ENCODE assay signal across 7 mouse cellular contexts in the genomic region with DNA sequence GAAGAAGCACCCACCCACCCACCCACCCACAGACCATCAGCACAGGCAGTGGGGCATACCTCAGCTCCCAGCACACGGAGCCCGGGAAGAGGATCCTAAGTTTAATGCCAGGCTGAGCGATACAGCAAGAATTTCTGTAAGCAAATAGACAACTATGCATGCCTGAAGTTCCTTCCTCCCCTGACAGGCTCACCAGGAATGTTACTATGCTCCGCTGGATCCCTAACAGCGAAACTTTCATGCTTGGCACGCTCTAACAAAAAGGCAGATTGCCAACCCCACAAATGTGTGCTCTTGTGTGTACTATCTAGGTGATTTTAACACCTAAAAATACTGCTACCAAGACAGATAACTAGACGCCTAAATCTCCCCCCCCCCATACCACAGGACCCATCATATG. TPM values are rescaled to one million over a fixed set of nuclear protein-coding genes. Genes with fewer than 3 reads are reported as not detected.
A peak's percentile ranks its signal among the peaks of the same experiment; 100 is the strongest.
DNase-seq lines count a peak whose midpoint lies in the region; ATAC-seq and TF ChIP-seq lines count a peak whose summit lies in the region.

No protein-coding gene starts in this region.

- no peak for ATAC-seq in forebrain, embryonic 14.5 days
- no peak for ATAC-seq in limb, embryonic 13.5 days (ENCODE audit: low FRiP score, low read depth)

- no peak overlapping the region for H3K4me3 ChIP-seq in testis, adult 2 months (ENCODE audit: control insufficient read depth, low read depth, low read length)
- H3K4me3 ChIP-seq in forebrain, embryonic 14.5 days (ENCODE audit: low read depth, low read length): peak overlapping the region; percentile 98; the same call in 1 of the 2 replicates
- H3K4me3 ChIP-seq in limb, embryonic 13.5 days: peak overlapping the region; percentile 96

- H3K36me3 ChIP-seq in testis, adult 2 months (ENCODE audit: control insufficient read depth, insufficient read depth, low read length): no peaks in the 10 kb centered on the region
- H3K36me3 ChIP-seq in forebrain, embryonic 14.5 days (ENCODE audit: control insufficient read depth, insufficient read depth, low read length): peaks cover 31% of the 10 kb centered on the region
- H3K36me3 ChIP-seq in limb, embryonic 13.5 days: peaks cover 30% of the 10 kb centered on the region

- H3K9me3 ChIP-seq in forebrain, embryonic 14.5 days (replicated peaks; ENCODE audit: control insufficient read depth, low read length): no peaks in the 10 kb centered on the region
- H3K9me3 ChIP-seq in limb, embryonic 13.5 days: no peaks in the 10 kb centered on the region

- no peak for TF ChIP-seq CTCF in testis, adult 2 months (IDR thresholded peaks at IDR 0.05; ENCODE audit: control insufficient read depth, insufficient read depth, insufficient replicate concordance, low read depth, low read length)

- no peak for TF ChIP-seq POLR2A in testis, adult 2 months (IDR thresholded peaks at IDR 0.05; ENCODE audit: control insufficient read depth, low read depth, low read length)

- no peaks in the 10 kb centered on the region for H3K27me3 ChIP-seq in testis, adult 2 months (ENCODE audit: control insufficient read depth, insufficient read depth, low read length)
- H3K27me3 ChIP-seq in forebrain, embryonic 14.5 days (replicated peaks; ENCODE audit: control insufficient read depth, insufficient read depth, low read length): no peaks in the 10 kb centered on the region
- no peaks in the 10 kb centered on the region for H3K27me3 ChIP-seq in limb, embryonic 13.5 days

- H3K4me2 ChIP-seq in forebrain, embryonic 14.5 days (ENCODE audit: low read length): peak overlapping the region; percentile 65
- peak overlapping the region; percentile 73 for H3K4me2 ChIP-seq in limb, embryonic 13.5 days (replicated peaks)

- no peak overlapping the region for H3K9ac ChIP-seq in forebrain, embryonic 14.5 days (ENCODE audit: low read length)
- H3K9ac ChIP-seq in limb, embryonic 13.5 days: no peak overlapping the region

- no peaks in the 10 kb centered on the region; the same call in 1 of the 2 replicates for H3K4me1 ChIP-seq in testis, adult 2 months (ENCODE audit: control insufficient read depth, insufficient read depth, low read length)
- H3K4me1 ChIP-seq in forebrain, embryonic 14.5 days (ENCODE audit: control insufficient read depth, insufficient read depth, low read length): peaks cover 14% of the 10 kb centered on the region; the same call in 1 of the 2 replicates
- H3K4me1 ChIP-seq in limb, embryonic 13.5 days: peaks cover 26% of the 10 kb centered on the region

- no peak for DNase-seq in testis, postnatal 14 days (ENCODE audit: low spot score)
- DNase-seq in forebrain, embryonic 14.5 days (ENCODE audit: low spot score): peak; percentile 58
- DNase-seq in urinary bladder, postnatal 10 days (ENCODE audit: low spot score): no peak
- no peak for DNase-seq in layer of hippocampus, adult 9-11 months
- DNase-seq in ovary, postnatal 36 days (ENCODE audit: low spot score): no peak

- 39% methylated on average over 7 of the region's 7 CpGs for WGBS in forebrain, embryonic 14.5 days
- 55% methylated on average over 7 of the region's 7 CpGs for WGBS in limb, embryonic 13.5 days

- 0 out of 2 replicates have a peak overlapping the region, but pooled peaks have one; percentile 21 for H3K27ac ChIP-seq in testis, adult 2 months (ENCODE audit: control insufficient read depth, insufficient read depth, low read depth, low read length)
- no peak overlapping the region for H3K27ac ChIP-seq in forebrain, embryonic 14.5 days (ENCODE audit: low read depth, low read length)
- H3K27ac ChIP-seq in limb, embryonic 13.5 days: peak overlapping the region; percentile 15; the same call in 1 of the 2 replicates

RNA-seq across cellular contexts. Expression of a gene that starts 13.8 kb away (rescaled TPM):
- 17.2 and 17.4 TPM in 2 replicates for polyA plus RNA-seq in testis, adult 2 months (2012; rRNA removed)
- 157 and 165 TPM in 2 replicates for polyA plus RNA-seq in forebrain, embryonic 14.5 days (2014; fragmentation: Nextera tagmentation; extraction: Ambion mirVana)
- 273 and 275 TPM in 2 replicates for polyA plus RNA-seq in limb, embryonic 13.5 days (2015; fragmentation: Nextera tagmentation; extraction: Ambion mirVana)

RNA-seq across cellular contexts. Expression of a gene that starts 43.5 kb away (rescaled TPM):
- polyA plus RNA-seq in testis, adult 2 months (2012; rRNA removed): 147 and 151 TPM in 2 replicates
- polyA plus RNA-seq in forebrain, embryonic 14.5 days (2014; fragmentation: Nextera tagmentation; extraction: Ambion mirVana): 489 and 493 TPM in 2 replicates
- polyA plus RNA-seq in limb, embryonic 13.5 days (2015; fragmentation: Nextera tagmentation; extraction: Ambion mirVana): 447 and 448 TPM in 2 replicates
